Mouse (Mus musculus) midbrain, postnatal 0 days (tissue): Measurements from ENCODE around the gene Stard13. TPM values are rescaled to one million over a fixed set of nuclear protein-coding genes. Genes with fewer than 3 reads are reported as not detected.

Source experiments
- ATAC-seq: fragments of 200-750 bp; cut with Nextera tagmentation; 2 replicates; pipeline ENCODE4 v1.8.0; 2017; ENCODE audit warnings: moderate number of reproducible peaks, mild to moderate bottlenecking, moderate TSS enrichment, moderate library complexity; ENCODE audit not compliant: low FRiP score
- DNase-seq: peaks from one replicate; pipeline ENCODE4 v3.0.0-alpha.2; 2015; ENCODE audit warnings: low spot score
- H3K27ac ChIP-seq: fragments of 300-500 bp; sonication (generic); 2 replicates; pipeline ENCODE4 v1.5.1; 2014; ENCODE audit warnings: low read depth, mild to moderate bottlenecking, low read length, mixed read lengths
- H3K27me3 ChIP-seq: fragments of 300-500 bp; sonication (generic); 2 replicates; pipeline ENCODE4 v1.6.1; 2014; ENCODE audit warnings: low read length, control low read depth, mixed read lengths; ENCODE audit not compliant: insufficient read depth
- H3K36me3 ChIP-seq: fragments of 300-500 bp; sonication (generic); 2 replicates; pipeline ENCODE4 v1.6.1; 2014; ENCODE audit warnings: low read length, control low read depth, mixed read lengths; ENCODE audit not compliant: insufficient read depth
- H3K4me1 ChIP-seq: fragments of 300-500 bp; sonication (generic); 2 replicates; pipeline ENCODE4 v1.6.1; 2014; ENCODE audit warnings: mild to moderate bottlenecking, control low read depth, antibody characterized with exemption, low read length, mixed read lengths; ENCODE audit not compliant: insufficient read depth
- H3K4me2 ChIP-seq: fragments of 300-500 bp; sonication (generic); 2 replicates; pipeline ENCODE4 v1.6.1; 2014; ENCODE audit warnings: low read depth, mild to moderate bottlenecking, low read length, mixed read lengths; ENCODE audit not compliant: poor library complexity, severe bottlenecking
- H3K4me3 ChIP-seq: fragments of 300-500 bp; sonication (generic); 2 replicates; pipeline ENCODE4 v1.5.1; 2014; ENCODE audit warnings: low read depth, mild to moderate bottlenecking, low read length, moderate library complexity
- H3K9ac ChIP-seq: fragments of 300-500 bp; sonication (generic); replicated peaks from 2 replicates; pipeline ENCODE4 v1.6.1; 2014; ENCODE audit warnings: mild to moderate bottlenecking, low read length, moderate library complexity, mixed read lengths; ENCODE audit not compliant: poor library complexity, severe bottlenecking
- H3K9me3 ChIP-seq: fragments of 300-500 bp; sonication (generic); 2 replicates; pipeline ENCODE4 v1.6.1; 2016; ENCODE audit warnings: low read length, control low read depth
- CTCF ChIP-seq: IDR thresholded peaks from 2 replicates; pipeline ENCODE4 v1.5.1; 2016; ENCODE audit warnings: antibody characterized with exemption, mild to moderate bottlenecking
- WGBS: fragments of 180-500 bp; shearing (Covaris S2); extraction: QIAGEN DNeasy Blood & Tissue Kit; methylation state at CpG from one replicate; pipeline ENCODE4 v1.1.7; 2014; 5-methylcytosine and 5-hydroxymethylcytosine counted together
- polyA plus RNA-seq: library from polyadenylated mRNA; unstranded; fragments of >200 nt; fragmentation: Nextera tagmentation; extraction: Ambion mirVana; gene quantifications from 2 replicates; pipeline ENCODE4 v1.2.1, GENCODE M21; 2015
- total RNA-seq: library from RNA; depleted of rRNA; stranded (reverse); fragments of >200 nt; gene quantifications from 2 replicates; pipeline ENCODE4 v1.2.3, GENCODE M21; 2014

Gene Stard13
- total and polyA plus RNA-seq, 2 experiments from 2014 or later: 2.1 to 27.2 TPM

DNA sequence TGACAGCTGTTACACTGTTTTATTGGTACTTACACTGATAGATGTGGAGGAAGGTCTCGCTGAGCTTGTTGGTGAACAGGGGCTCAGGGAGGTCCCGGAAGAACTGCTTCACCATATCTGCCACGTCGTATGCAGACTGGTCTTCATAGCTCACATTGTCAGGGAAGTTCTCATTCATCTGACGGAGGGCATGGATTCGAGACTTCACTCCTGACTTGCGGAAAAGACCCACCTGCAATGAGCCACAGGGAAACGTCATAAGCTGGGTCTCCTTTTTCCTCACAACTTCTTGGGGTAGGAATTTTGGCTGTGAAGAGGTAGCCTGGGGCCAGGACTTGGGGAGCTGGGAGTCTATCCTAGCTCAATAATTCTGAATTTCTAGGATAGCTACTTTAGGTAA is 181.3 kb downstream of the Stard13 start:
- ATAC-seq: no peak
- Histone ChIP-seq H3K36me3 (no peaks in the 10 kb centered on the region), H3K4me1 (no peaks in the 10 kb centered on the region), H3K9ac (no peak overlapping the region), H3K4me3 (no peak overlapping the region), H3K27me3 (no peaks in the 10 kb centered on the region), H3K27ac (no peak overlapping the region), H3K4me2 (no peak overlapping the region), H3K9me3 (no peaks in the 10 kb centered on the region)
- WGBS: 96% methylated on average over 8 of the region's 8 CpGs
- no peak for TF ChIP-seq CTCF
- no peak for DNase-seq

DNA sequence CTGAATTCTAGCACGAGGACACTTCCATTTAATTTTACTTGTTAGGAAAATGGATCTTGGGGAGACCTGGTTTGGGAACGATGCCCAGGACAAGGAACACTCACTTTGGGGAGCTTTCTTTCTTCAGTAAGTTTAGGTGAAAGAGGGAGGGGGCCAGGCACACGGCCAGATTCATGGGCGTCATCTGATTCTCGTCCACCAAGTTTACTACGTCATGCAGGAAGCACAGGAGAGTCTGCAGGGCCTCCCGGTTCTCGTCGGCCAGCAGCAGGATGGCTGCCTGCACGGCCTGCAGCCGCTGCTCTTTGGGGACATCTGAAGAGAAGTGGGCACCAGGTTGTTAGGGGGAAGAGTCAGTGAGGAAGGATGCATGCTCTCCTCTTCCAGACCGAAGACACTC is 186.1 kb downstream of the Stard13 start:
- Histone ChIP-seq H3K4me2 (no peak overlapping the region), H3K4me3 (no peak overlapping the region), H3K27me3 (no peaks in the 10 kb centered on the region), H3K9me3 (no peaks in the 10 kb centered on the region), H3K27ac (no peak overlapping the region), H3K36me3 (no peaks in the 10 kb centered on the region; the same call in 1 of the 2 replicates), H3K4me1 (no peaks in the 10 kb centered on the region), H3K9ac (no peak overlapping the region)
- whole genome bisulfite sequencing: 84% methylated on average over 12 of the region's 12 CpGs
- DNase-seq (no peak), ATAC-seq (no peak)
- TF ChIP-seq CTCF: no peak

DNA sequence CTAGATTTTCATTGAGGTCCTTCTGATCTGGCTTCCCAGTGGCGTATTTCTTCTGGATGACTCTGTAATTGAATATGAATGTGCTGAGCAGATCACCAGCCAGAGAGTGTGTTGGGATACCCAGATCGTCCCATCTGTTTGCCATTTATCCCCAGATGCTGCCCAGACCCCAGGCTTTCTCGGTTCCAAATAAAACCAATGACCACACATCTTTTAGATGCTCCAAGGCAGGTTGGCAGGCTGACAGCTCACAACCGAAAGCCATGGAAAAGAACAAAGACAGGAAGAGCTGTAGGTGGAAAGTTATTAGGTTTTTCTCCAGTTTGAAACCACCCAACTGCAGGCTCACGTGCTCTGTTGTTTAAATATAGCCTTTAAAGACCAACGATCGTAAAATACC is 186.7 kb downstream of the Stard13 start:
- no peak overlapping the region for H3K4me3 ChIP-seq
- no peak for TF ChIP-seq CTCF

DNA sequence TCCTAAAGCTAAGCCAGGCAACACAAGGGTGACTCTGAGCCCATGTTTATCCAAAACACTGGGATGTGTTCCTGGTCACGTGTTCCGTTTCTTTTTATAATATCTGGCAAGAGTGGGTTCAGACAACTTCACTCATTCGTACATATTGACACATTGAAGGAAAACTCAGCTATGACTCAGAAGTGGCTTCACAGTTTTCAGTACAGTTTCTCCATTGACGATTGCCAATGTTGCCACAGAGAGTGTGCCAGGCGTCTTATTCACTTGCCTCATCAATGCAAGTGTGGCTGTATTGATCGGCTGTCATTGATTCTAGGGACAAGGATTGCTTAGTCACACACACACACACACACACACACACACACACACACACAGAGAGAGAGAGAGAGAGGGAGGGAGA is 187.5 kb downstream of the Stard13 start:
- H3K4me1 ChIP-seq: no peaks in the 10 kb centered on the region
- H3K4me3 ChIP-seq: no peak overlapping the region
- no peaks in the 10 kb centered on the region; the same call in 1 of the 2 replicates for H3K36me3 ChIP-seq
- no peak overlapping the region for H3K4me2 ChIP-seq
- no peak overlapping the region for H3K27ac ChIP-seq
- DNase-seq: no peak
- H3K9me3 ChIP-seq: no peaks in the 10 kb centered on the region
- H3K9ac ChIP-seq: no peak overlapping the region
- TF ChIP-seq CTCF: no peak
- no peak for ATAC-seq
- WGBS: 91% methylated on average over 6 of the region's 6 CpGs
- H3K27me3 ChIP-seq: no peaks in the 10 kb centered on the region

More for the DNA sequence above, 186.7 kb downstream of the Stard13 start:
- H3K9me3 ChIP-seq: no peaks in the 10 kb centered on the region
- H3K4me2 ChIP-seq: no peak overlapping the region
- H3K9ac ChIP-seq: no peak overlapping the region
- ATAC-seq: no peak
- no peaks in the 10 kb centered on the region; the same call in 1 of the 2 replicates for H3K36me3 ChIP-seq
- DNase-seq: peak; percentile 52
- 81% methylated on average over 7 of the region's 7 CpGs for WGBS
- H3K27ac ChIP-seq: no peak overlapping the region
- no peaks in the 10 kb centered on the region for H3K4me1 ChIP-seq
- H3K27me3 ChIP-seq: no peaks in the 10 kb centered on the region

DNA sequence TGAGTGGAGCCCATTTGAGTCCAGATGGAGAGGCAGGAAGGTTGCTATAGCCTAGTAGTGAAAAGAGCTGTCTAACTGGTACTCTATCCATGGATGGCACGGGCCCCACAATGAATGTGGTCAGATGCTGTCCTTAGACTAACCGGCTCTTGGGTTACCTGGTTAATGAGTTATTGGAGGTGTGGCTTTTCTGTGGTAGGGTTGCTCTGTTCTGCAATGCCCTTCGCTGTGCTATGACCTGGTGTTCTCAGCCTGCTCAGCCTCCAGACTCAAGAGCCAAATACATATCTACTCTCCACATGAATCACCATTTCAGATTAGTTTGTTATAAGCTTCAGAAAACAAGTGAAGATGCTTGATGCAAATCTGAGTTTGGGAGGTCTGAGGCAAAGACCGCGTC is 190.7 kb downstream of the Stard13 start:
- no peaks in the 10 kb centered on the region for H3K27me3 ChIP-seq
- no peak overlapping the region for H3K27ac ChIP-seq
- ATAC-seq (no peak), DNase-seq (no peak)
- no peak for TF ChIP-seq CTCF
- H3K4me1 ChIP-seq: no peaks in the 10 kb centered on the region
- H3K9me3 ChIP-seq: no peaks in the 10 kb centered on the region
- no peak overlapping the region for H3K4me3 ChIP-seq
- no peaks in the 10 kb centered on the region; the same call in 1 of the 2 replicates for H3K36me3 ChIP-seq
- WGBS: 95% methylated on average over 5 of the region's 5 CpGs
- H3K4me2 ChIP-seq: no peak overlapping the region
- H3K9ac ChIP-seq: no peak overlapping the region

DNA sequence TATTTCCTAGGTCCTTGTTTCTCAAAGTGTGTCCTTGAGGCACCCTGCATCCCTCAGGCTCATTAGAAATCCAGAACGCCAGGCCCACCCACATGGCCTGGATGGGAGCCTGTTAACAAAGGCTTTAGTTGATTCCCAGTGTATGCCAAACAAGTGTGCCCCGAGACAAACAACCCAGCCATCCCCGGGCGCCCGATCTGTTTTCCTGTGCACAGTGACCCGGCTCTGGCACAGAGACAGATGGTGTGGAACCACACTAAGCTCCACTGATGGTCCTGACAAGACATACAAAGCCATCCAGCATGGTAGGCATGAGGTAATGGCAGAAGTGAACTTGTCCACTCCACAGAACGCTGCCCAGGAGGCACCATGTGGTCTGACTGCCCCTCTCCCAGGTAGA is 195.8 kb downstream of the Stard13 start:
- DNase-seq: peak; percentile 29
- Histone ChIP-seq H3K27ac (no peak overlapping the region), H3K4me3 (no peak overlapping the region), H3K4me2 (no peak overlapping the region), H3K4me1 (no peaks in the 10 kb centered on the region), H3K27me3 (no peaks in the 10 kb centered on the region), H3K9ac (no peak overlapping the region), H3K9me3 (no peaks in the 10 kb centered on the region), H3K36me3 (no peaks in the 10 kb centered on the region)
- 68% methylated on average over 7 of the region's 7 CpGs for WGBS
- no peak for ATAC-seq
- TF ChIP-seq CTCF: no peak
